Mouse (Mus musculus) fibroblast of lung, adult 2 months (primary cell): ENCODE data around the gene Olfr715.
"Not testable (repeated sequence)": the region's sequence is repeated elsewhere in the genome, so short reads cannot be mapped to it uniquely, and the experiment has no call there.

Experiments
- DNase-seq: peaks from one replicate; pipeline ENCODE4 v3.0.0-alpha.2; 2011; ENCODE audit warnings: low read depth

Gene Olfr715

DNA sequence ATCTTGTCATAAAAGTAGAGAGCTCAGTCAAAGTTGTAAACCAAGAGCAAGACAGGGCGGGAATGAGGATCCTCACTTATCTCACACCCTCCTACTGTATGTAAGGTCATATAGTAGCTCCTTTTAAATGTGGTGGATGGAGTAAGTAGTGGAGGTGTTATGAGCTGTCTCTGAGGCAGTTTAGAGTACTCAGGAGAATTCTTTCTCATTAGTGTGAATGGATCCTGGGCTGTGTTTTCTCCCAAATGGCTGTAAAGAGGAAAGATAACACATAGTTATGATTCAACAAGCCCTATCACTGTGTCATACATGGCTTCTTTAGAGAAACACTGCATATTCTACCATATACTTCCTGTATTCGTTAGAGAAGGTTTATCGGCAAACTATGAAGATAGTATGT lies at the start of gene Olfr715:
Gene Olfr715 (minus strand): TSS at position 101 of the 400 bp plus-strand sequence.
- not testable (repeated sequence) for DNase-seq

DNA sequence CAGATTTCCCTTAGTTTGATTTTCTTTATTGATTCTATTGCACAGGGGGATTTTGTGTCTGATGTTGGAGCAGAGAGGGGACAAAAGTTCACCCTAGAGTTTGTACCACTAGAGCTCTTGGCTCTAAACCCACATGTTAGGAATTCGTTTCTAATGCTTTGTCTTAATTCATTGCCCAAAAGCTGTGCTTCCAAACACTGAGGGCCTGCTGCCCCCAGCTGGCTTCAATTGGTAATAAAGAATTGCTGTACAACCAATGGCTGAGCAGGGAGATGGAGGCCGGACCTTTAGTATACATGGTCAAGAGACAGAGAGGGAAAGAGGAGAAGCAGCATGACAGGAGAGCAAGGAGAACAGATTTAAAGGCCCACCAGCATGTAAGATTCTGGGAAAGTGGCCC lies 49.5 kb upstream of the Olfr715 start:
- no peak for DNase-seq

DNA sequence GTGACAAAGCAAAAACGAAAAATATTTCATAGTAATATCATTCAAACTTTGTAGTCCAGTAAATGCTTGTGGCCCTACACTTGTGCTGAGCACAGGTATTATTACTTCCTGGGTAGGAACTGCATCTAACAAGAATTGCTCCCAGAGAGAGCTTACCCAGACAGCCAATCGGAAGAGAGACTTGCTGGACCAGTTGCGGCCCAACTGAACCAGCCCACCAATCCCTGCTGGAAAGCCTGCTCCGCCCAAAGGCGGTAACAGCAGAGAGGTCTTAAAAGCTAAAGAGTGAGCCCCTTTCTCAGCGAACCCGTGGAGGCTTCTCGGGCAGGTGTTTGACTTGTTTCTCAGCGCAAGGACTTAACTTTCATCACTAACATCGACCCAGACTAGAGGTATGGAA lies 35.8 kb upstream of the Olfr715 start, which contains the start of gene Nlrp14:
Gene Nlrp14 (plus strand): TSS at position 301 of the 400 bp plus-strand sequence.
- DNase-seq = no peak

DNA sequence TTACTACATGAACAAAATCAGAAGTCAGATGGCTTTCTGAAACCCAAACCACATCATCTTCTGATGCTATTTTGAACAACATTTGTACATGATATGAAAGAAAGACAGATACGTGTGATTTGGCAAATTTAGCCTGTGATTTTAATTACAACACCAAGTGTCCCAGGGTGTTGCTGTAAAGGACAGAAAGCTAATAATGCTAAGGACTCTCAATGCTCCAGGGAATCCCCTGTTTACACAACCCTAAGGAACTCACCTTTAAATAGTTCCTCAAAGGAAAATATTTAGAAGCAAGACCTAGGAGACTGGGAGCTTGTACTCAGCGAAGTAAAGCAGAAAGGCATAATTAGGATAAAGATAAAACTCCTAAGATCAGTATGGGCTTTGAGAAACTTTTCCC lies 7.1 kb upstream of the Olfr715 start, which contains the start of gene Olfr716:
Gene Olfr716 (plus strand): TSS at position 301 of the 400 bp plus-strand sequence.
- not testable (repeated sequence) for DNase-seq

DNA sequence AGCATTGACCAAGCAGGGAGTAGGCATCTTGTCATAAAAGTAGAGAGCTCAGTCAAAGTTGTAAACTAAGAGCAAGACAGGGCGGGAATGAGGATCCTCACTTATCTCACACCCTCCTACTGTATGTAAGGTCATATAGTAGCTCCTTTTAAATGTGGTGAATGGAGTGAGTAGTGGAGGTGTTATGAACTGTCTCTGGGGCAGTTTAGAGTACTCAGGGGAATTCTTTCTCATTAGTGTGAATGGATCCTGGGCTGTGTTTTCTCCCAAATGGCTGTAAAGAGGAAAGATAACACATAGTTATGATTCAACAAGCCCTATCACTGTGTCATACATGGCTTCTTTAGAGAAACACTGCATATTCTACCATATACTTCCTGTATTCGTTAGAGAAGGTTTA lies 20.6 kb downstream of the Olfr715 start, which contains the start of gene Olfr715b:
Gene Olfr715b (minus strand): TSS at position 101 of the 400 bp plus-strand sequence.
- not testable (repeated sequence) for DNase-seq

DNA sequence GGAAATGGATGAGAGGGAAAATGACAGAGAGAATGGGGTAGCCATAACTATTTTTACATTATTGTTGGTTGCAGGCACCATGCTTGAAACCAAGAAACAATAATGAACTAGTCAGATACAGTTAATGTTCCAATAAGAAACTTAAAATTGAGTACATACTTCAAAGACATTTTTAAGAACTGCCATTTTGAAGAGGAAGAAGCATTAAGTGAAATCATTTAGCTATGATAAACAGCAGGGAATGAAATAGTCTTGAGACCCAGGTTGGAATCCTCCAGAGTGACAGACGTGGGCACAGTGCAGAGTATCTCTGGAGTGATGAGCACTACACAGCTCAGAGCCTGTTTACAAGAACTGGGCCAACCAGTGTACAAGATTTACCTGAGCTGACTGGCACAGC lies 38.0 kb downstream of the Olfr715 start, which contains the start of gene Olfr17:
Gene Olfr17 (plus strand): TSS at position 301 of the 400 bp plus-strand sequence.
- no peak for DNase-seq
